Mouse (Mus musculus): Measurements from ENCODE around the gene Abr. TPM values are rescaled to one million over a fixed set of nuclear protein-coding genes. Genes with fewer than 3 reads are reported as not detected.

Abr gene
- polyA plus RNA-seq, 1 experiment: 161 TPM

GRCm38 (mm10) chr11:76507302-76508124, 114.6 kb downstream of the Abr start:
- TF ChIP-seq CTCF (IDR thresholded peaks at IDR 0.05; ENCODE audit: extremely low read depth, insufficient read length, insufficient replicate concordance, low read depth, low read length): no peak
- TF ChIP-seq POLR2A (IDR thresholded peaks at IDR 0.05; ENCODE audit: low read depth, low read length): no peak
- no peaks in the 10 kb centered on the region for H3K36me3 ChIP-seq (ENCODE audit: control insufficient read depth, insufficient read depth, low read length)
- no peak overlapping the region for H3K27ac ChIP-seq (ENCODE audit: insufficient read depth, low read depth, low read length)
- no peak overlapping the region for H3K4me3 ChIP-seq (ENCODE audit: low read depth, low read length)
- no peaks in the 10 kb centered on the region for H3K27me3 ChIP-seq (ENCODE audit: control insufficient read depth, insufficient read depth, low read length)
- H3K4me1 ChIP-seq (ENCODE audit: control insufficient read depth, insufficient read depth, insufficient read length, low read length): peaks cover 25% of the 10 kb centered on the region
- WGBS: 74% methylated on average over 8 of the region's 8 CpGs

GRCm38 (mm10) chr11:76506514-76507228, 115.4 kb downstream of the Abr start:
- WGBS: 24% methylated on average over 5 of the region's 5 CpGs
- Histone ChIP-seq H3K4me1 (ENCODE audit: control insufficient read depth, insufficient read depth, insufficient read length, low read length) (peaks cover 25% of the 10 kb centered on the region), H3K36me3 (ENCODE audit: control insufficient read depth, insufficient read depth, low read length) (no peaks in the 10 kb centered on the region), H3K4me3 (ENCODE audit: low read depth, low read length) (no peak overlapping the region), H3K27me3 (ENCODE audit: control insufficient read depth, insufficient read depth, low read length) (no peaks in the 10 kb centered on the region), H3K27ac (ENCODE audit: insufficient read depth, low read depth, low read length) (peak overlapping the region; percentile 88)
- peak; percentile 52; the same call in 1 of the 2 replicates for TF ChIP-seq CTCF (IDR thresholded peaks at IDR 0.05; ENCODE audit: extremely low read depth, insufficient read length, insufficient replicate concordance, low read depth, low read length)
- no peak for TF ChIP-seq POLR2A (IDR thresholded peaks at IDR 0.05; ENCODE audit: low read depth, low read length)

GRCm38 (mm10) chr11:76505106-76505505, 117.0 kb downstream of the Abr start:
- Histone ChIP-seq H3K27ac (ENCODE audit: insufficient read depth, low read depth, low read length) (peak overlapping the region; percentile 88), H3K27me3 (ENCODE audit: control insufficient read depth, insufficient read depth, low read length) (no peaks in the 10 kb centered on the region), H3K36me3 (ENCODE audit: control insufficient read depth, insufficient read depth, low read length) (no peaks in the 10 kb centered on the region), H3K4me3 (ENCODE audit: low read depth, low read length) (no peak overlapping the region), H3K4me1 (ENCODE audit: control insufficient read depth, insufficient read depth, insufficient read length, low read length) (peaks cover 25% of the 10 kb centered on the region)
- WGBS: 35% methylated on average over 1 of the region's 1 CpGs
- TF ChIP-seq CTCF (IDR thresholded peaks at IDR 0.05; ENCODE audit: extremely low read depth, insufficient read length, insufficient replicate concordance, low read depth, low read length): no peak
- no peak for TF ChIP-seq POLR2A (IDR thresholded peaks at IDR 0.05; ENCODE audit: low read depth, low read length)

- H3K27me3 ChIP-seq (ENCODE audit: control insufficient read depth, insufficient read depth, low read length): no peaks in the 10 kb centered on the region
- peak overlapping the region; percentile 88 for H3K27ac ChIP-seq (ENCODE audit: insufficient read depth, low read depth, low read length)
- 55% methylated on average over 5 of the region's 5 CpGs for WGBS
- H3K4me3 ChIP-seq (ENCODE audit: low read depth, low read length): no peak overlapping the region
- no peaks in the 10 kb centered on the region for H3K36me3 ChIP-seq (ENCODE audit: control insufficient read depth, insufficient read depth, low read length)
- peaks cover 25% of the 10 kb centered on the region for H3K4me1 ChIP-seq (ENCODE audit: control insufficient read depth, insufficient read depth, insufficient read length, low read length)
- TF ChIP-seq POLR2A (IDR thresholded peaks at IDR 0.05; ENCODE audit: low read depth, low read length): no peak
- no peak for TF ChIP-seq CTCF (IDR thresholded peaks at IDR 0.05; ENCODE audit: extremely low read depth, insufficient read length, insufficient replicate concordance, low read depth, low read length)
Measured at GRCm38 (mm10) chr11:76504058-76504457, 118.1 kb downstream of the Abr start.

GRCm38 (mm10) chr11:76499987-76500386, 122.1 kb downstream of the Abr start:
- Histone ChIP-seq H3K4me1 (ENCODE audit: control insufficient read depth, insufficient read depth, insufficient read length, low read length) (peaks cover 20% of the 10 kb centered on the region), H3K27ac (ENCODE audit: insufficient read depth, low read depth, low read length) (no peak overlapping the region), H3K4me3 (ENCODE audit: low read depth, low read length) (no peak overlapping the region), H3K36me3 (ENCODE audit: control insufficient read depth, insufficient read depth, low read length) (no peaks in the 10 kb centered on the region), H3K27me3 (ENCODE audit: control insufficient read depth, insufficient read depth, low read length) (no peaks in the 10 kb centered on the region)
- WGBS: 72% methylated on average over 1 of the region's 1 CpGs
- TF ChIP-seq POLR2A (IDR thresholded peaks at IDR 0.05; ENCODE audit: low read depth, low read length) (no peak), CTCF (IDR thresholded peaks at IDR 0.05; ENCODE audit: extremely low read depth, insufficient read length, insufficient replicate concordance, low read depth, low read length) (no peak)

DNA sequence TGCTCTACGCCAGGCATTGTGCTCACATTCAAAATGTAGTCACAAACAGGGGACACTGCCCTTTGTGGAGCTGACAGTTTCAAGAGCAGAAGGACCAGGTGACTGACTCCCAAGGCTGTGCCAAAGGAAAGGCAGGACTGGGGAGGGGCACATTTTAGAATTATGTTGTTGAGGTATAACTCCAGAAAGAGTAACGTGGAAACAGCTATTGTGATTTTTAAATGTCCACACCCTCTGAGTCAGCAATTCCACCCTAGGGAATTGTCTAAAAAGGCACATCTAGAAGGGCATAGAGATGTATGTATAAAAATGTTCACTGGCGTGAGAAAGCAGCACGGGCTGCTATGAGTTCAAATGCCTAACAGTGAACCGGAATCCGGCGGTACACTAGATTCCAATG, 122.5 kb downstream of the Abr start:
- WGBS: 85% methylated on average over 7 of the region's 7 CpGs
- no peak overlapping the region for H3K27ac ChIP-seq (ENCODE audit: insufficient read depth, low read depth, low read length)
- no peaks in the 10 kb centered on the region for H3K36me3 ChIP-seq (ENCODE audit: control insufficient read depth, insufficient read depth, low read length)
- TF ChIP-seq POLR2A (IDR thresholded peaks at IDR 0.05; ENCODE audit: low read depth, low read length): no peak
- no peak for TF ChIP-seq CTCF (IDR thresholded peaks at IDR 0.05; ENCODE audit: extremely low read depth, insufficient read length, insufficient replicate concordance, low read depth, low read length)
- peaks cover 17% of the 10 kb centered on the region for H3K4me1 ChIP-seq (ENCODE audit: control insufficient read depth, insufficient read depth, insufficient read length, low read length)
- no peaks in the 10 kb centered on the region for H3K27me3 ChIP-seq (ENCODE audit: control insufficient read depth, insufficient read depth, low read length)
- no peak overlapping the region for H3K4me3 ChIP-seq (ENCODE audit: low read depth, low read length)

GRCm38 (mm10) chr11:76497769-76498152, 124.4 kb downstream of the Abr start:
- peak overlapping the region; percentile 41 for H3K27ac ChIP-seq (ENCODE audit: insufficient read depth, low read depth, low read length)
- peaks cover 16% of the 10 kb centered on the region for H3K4me1 ChIP-seq (ENCODE audit: control insufficient read depth, insufficient read depth, insufficient read length, low read length)
- TF ChIP-seq CTCF (IDR thresholded peaks at IDR 0.05; ENCODE audit: extremely low read depth, insufficient read length, insufficient replicate concordance, low read depth, low read length) (no peak), POLR2A (IDR thresholded peaks at IDR 0.05; ENCODE audit: low read depth, low read length) (no peak)
- H3K4me3 ChIP-seq (ENCODE audit: low read depth, low read length): no peak overlapping the region
- no peaks in the 10 kb centered on the region for H3K36me3 ChIP-seq (ENCODE audit: control insufficient read depth, insufficient read depth, low read length)
- WGBS: 81% methylated on average over 4 of the region's 4 CpGs
- H3K27me3 ChIP-seq (ENCODE audit: control insufficient read depth, insufficient read depth, low read length): no peaks in the 10 kb centered on the region
